Mouse (Mus musculus) heart, postnatal 36 days (tissue): ENCODE data around the gene Il7r. TPM values are rescaled to one million over a fixed set of nuclear protein-coding genes. Genes with fewer than 3 reads are reported as not detected.

Experiments used
- DNase-seq, 2 experiments: peaks; one replicate each; pipeline ENCODE4 v3.0.0; 2021 to 2022
- intact Hi-C: fragments of 180-260 bp; cut with DNase I; formaldehyde crosslinking; loops from one replicate; pipeline ENCODE4 v1.15.1; 2025
- total RNA-seq, 2 experiments: library from RNA; stranded (reverse); gene quantifications; 2 replicates each; pipeline ENCODE4 v1.2.3; 2021

The Il7r gene
- total RNA-seq, 2 experiments from 2014 or later, result 0.14 to 0.33 TPM

DNA sequence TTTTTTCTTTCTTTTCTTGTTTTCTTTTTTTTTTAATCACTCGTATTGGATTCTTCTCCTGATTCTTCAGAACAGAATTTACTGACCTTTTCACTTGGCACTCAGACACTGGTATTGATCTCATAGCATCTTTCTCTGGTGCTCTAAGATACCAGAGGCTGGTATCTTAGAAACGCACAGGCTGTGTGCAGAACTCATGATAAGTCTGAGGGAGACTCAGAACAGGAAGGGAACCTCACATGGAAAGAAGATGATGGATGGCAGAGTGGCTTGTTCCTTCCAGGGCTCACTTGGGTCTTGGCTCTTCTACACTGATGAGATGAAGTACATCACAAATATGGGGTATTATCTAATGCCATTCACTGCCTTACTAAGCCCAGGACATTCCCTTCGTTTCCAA, 57.4 kb downstream of the Il7r start:
- intact Hi-C loops, result no loop called here
- no peak for DNase-seq

DNA sequence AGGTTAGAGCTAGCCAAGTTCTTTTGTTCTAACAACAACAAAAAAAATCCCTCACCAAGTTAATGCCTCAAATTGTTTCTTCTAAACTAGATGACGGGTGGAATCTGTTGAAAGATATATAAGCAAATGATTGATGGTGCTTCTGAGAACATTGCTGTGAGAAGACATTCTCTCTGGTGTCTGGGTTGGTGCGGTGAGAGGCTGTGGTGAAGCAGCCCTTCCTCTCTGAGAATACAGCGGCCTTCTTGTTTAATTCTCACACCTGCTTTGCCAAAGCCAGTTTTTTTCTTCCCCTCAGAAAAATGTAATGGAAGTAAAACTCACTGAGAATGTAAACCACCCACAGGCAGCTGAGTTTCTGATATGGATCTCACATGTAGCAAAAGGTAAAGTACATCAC, 57.8 kb downstream of the Il7r start:
- intact Hi-C loops, result no loop called here
- DNase-seq, result no peak

DNA sequence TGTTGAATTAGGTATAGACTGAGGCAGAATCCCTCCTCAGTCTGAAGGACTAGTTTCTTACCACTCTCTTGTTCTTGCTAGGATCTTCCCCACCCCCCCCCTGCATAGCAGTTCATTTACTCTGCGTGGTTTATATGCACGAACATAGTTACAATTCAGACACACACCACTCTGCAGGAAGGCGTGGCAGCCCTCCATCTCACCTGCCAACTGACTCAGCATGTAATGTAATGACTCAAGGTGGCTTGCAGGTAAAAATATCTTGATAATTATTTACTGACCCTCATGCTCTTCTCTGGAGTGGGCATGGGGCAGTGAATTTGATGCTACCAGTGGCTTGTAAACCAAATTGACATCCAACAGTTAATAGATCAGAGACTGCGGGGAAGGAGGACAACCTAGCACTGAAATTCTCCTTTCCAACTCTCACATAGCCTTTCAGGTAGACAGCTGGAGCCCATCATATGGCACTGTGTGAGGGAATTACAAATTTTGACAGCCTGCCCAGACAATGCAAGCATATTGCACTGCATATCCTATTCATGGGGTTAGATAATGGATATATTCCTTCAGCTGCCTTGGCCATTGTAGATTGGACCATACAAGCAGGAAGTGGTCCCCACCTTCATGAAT, 58.8 kb downstream of the Il7r start:
- DNase-seq, result no peak
- intact Hi-C loops, result no loop called here

DNA sequence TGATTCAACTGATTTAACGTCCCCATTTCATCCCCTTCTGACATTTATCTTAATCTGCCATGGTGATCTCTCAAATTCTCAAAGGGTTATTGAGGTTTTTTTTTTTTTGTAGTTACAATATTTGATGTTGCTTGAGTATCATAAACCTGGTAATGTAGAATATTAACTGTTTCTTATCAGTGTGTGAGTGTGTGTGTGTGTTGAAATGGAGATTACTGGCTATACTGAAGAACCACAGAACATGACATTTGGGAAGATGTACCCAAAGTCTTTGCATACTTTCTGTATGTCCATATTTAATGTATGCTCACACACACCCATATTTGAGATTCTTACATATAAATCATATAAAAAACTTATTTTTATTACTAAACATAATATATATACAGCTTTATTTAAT, 65.9 kb downstream of the Il7r start:
- no peak for DNase-seq
- intact Hi-C loops, result no loop called here

DNA sequence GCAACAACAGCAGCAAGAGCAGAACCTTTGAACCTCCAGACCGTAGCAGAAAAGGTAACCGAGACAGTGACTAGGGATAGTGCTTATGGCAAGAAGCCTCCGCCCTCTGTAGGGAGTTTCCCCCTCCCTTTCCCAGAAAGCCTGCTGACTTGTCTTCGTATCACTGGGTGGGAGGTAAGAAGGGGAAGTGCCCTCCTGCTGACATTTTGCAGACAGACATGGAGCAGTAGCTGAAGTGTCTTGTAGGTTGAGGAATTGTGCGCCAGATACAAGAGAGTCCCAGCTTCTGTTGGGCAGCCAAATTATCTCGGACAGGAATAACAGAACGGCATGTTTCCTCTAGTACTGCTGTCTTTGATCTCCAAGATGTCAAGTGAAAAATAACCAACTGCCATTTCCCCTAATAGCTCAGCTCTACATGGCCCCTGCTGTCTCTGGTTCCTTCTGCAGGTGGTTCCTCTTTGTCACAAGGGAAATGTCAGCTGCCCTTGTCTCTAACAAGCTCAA, 66.4 kb downstream of the Il7r start:
- intact Hi-C loops, result no loop called here
- no peak for DNase-seq

Other genes starting within 250 kb of the Il7r start
- not detected for gene Ugt3a2, start 194.6 kb downstream of the Il7r start, total RNA-seq
- gene Capsl, start 94.1 kb downstream of the Il7r start, total RNA-seq, result not detected
- gene Spef2, start 218.7 kb upstream of the Il7r start, total RNA-seq, result under 1 TPM; 0.05 to 0.17 TPM